Mouse (Mus musculus) lung, adult 18-20 months (tissue): ENCODE results near the gene Gm20388.
A peak's percentile ranks its signal among the peaks of the same experiment; 100 is the strongest.

ENCODE experiments used
- DNase-seq, 2 experiments: peaks; one replicate each; pipeline ENCODE4 v3.0.0; 2022; ENCODE audit warnings: mixed read lengths in 2 of 2

Gene Gm20388

GRCm38 (mm10) chr8:122697586-122697985 is 2786.9 kb downstream of the Gm20388 start:
- no peak for DNase-seq

- DNase-seq = no peak
Observed at GRCm38 (mm10) chr8:122698254-122698768, 2787.7 kb downstream of the Gm20388 start.

GRCm38 (mm10) chr8:122699005-122699492 is 2788.4 kb downstream of the Gm20388 start, which contains the start of gene Cbfa2t3:
TSS of gene Cbfa2t3 (minus strand) at chr8:122699109.
- DNase-seq = no peak

GRCm38 (mm10) chr8:122700628-122701027 is 2790.0 kb downstream of the Gm20388 start:
- no peak for DNase-seq

GRCm38 (mm10) chr8:122701441-122702185 is 2791.0 kb downstream of the Gm20388 start:
- DNase-seq = no peak

GRCm38 (mm10) chr8:122702301-122702941 is 2791.8 kb downstream of the Gm20388 start:
- DNase-seq = no peak

GRCm38 (mm10) chr8:122702957-122703356 is 2792.3 kb downstream of the Gm20388 start:
- no peak for DNase-seq

GRCm38 (mm10) chr8:122704612-122705011 is 2794.0 kb downstream of the Gm20388 start:
- no peak for DNase-seq

GRCm38 (mm10) chr8:122705901-122706561 is 2795.4 kb downstream of the Gm20388 start:
- DNase-seq = no peak

- no peak for DNase-seq
Observed at GRCm38 (mm10) chr8:122707184-122707583, 2796.5 kb downstream of the Gm20388 start.

- DNase-seq = no peak
Observed at GRCm38 (mm10) chr8:122709340-122710111, 2798.9 kb downstream of the Gm20388 start.

- DNase-seq = no peak
Observed at GRCm38 (mm10) chr8:122711480-122711879, 2800.8 kb downstream of the Gm20388 start.

- peak; percentile 80 to 84 for DNase-seq
Observed at GRCm38 (mm10) chr8:122711891-122712365, 2801.3 kb downstream of the Gm20388 start.

GRCm38 (mm10) chr8:122712411-122713156 is 2801.9 kb downstream of the Gm20388 start:
- DNase-seq = no peak

- no peak for DNase-seq
Observed at GRCm38 (mm10) chr8:122713157-122713518, 2802.5 kb downstream of the Gm20388 start.

- no peak for DNase-seq
Observed at GRCm38 (mm10) chr8:122716566-122716965, 2805.9 kb downstream of the Gm20388 start.

- no peak for DNase-seq
Observed at GRCm38 (mm10) chr8:122717869-122718509, 2807.3 kb downstream of the Gm20388 start.

GRCm38 (mm10) chr8:122718711-122719499 is 2808.3 kb downstream of the Gm20388 start:
- no peak for DNase-seq

GRCm38 (mm10) chr8:122719500-122720065 is 2808.9 kb downstream of the Gm20388 start:
- peak; percentile 67 to 73 for DNase-seq
